Mouse (Mus musculus) T-helper 17 cell (primary cell): Measurements from ENCODE around the gene Ntmt1.

Experiments
- in situ Hi-C, 2 experiments: fragments of 300-600 bp; cut with MboI, MseI; formaldehyde crosslinking; loops; 1 replicate in 1 of 2; 2 replicates in 1 of 2; pipeline ENCODE4 v1.15.1; 2025; ENCODE audit warnings: high pct_unique_total_duplicates in 2 of 2

The Ntmt1 gene

GRCm38 (mm10) chr2:30784078-30784994 lies 23.3 kb upstream of the Ntmt1 start:
- in situ Hi-C loops: no loop called here

- in situ Hi-C loops: no loop called here
Measured at GRCm38 (mm10) chr2:30787466-30787865, 20.2 kb upstream of the Ntmt1 start.

GRCm38 (mm10) chr2:30792061-30792460 lies 15.6 kb upstream of the Ntmt1 start:
- in situ Hi-C loops: loop anchor here (5.0 to 10.0 kb wide), 2 partner anchors 327 to 355 kb away; no protein-coding TSS in a partner anchor

GRCm38 (mm10) chr2:30794179-30795108 lies 13.2 kb upstream of the Ntmt1 start:
- in situ Hi-C loops: loop anchor here (5.0 to 10.0 kb wide), 3 partner anchors 330 to 362 kb away; no protein-coding TSS in a partner anchor

- in situ Hi-C loops: loop anchor here in 1 of 2 experiments (5.0 to 10.0 kb wide), 2 partner anchors 331 to 363 kb away; no protein-coding TSS in a partner anchor
Measured at GRCm38 (mm10) chr2:30795271-30795888, 12.2 kb upstream of the Ntmt1 start.

GRCm38 (mm10) chr2:30795889-30796275 lies 11.7 kb upstream of the Ntmt1 start:
- in situ Hi-C loops: loop anchor here in 1 of 2 experiments (5.0 to 10.0 kb wide), 2 partner anchors 331 to 364 kb away; no protein-coding TSS in a partner anchor

- in situ Hi-C loops: loop anchor here in 1 of 2 experiments (5.0 to 10.0 kb wide), 2 partner anchors 332 to 364 kb away; no protein-coding TSS in a partner anchor
Measured at GRCm38 (mm10) chr2:30796382-30796781, 11.2 kb upstream of the Ntmt1 start.

GRCm38 (mm10) chr2:30799456-30799855 lies 8.2 kb upstream of the Ntmt1 start:
- in situ Hi-C loops: loop anchor here in 1 of 2 experiments (5.0 to 10.0 kb wide), 2 partner anchors 335 to 367 kb away; no protein-coding TSS in a partner anchor

- in situ Hi-C loops: loop anchor here in 1 of 2 experiments (10.0 kb wide), 1 partner anchor 756 kb away; the partner anchor contains the start of gene Wdr34
Measured at GRCm38 (mm10) chr2:30800671-30801066, 7.0 kb upstream of the Ntmt1 start.

GRCm38 (mm10) chr2:30801067-30801852 lies 6.4 kb upstream of the Ntmt1 start:
- in situ Hi-C loops: loop anchor here in 1 of 2 experiments (10.0 kb wide), 1 partner anchor 756 kb away; the partner anchor contains the start of gene Wdr34

GRCm38 (mm10) chr2:30803604-30804003 lies 4.0 kb upstream of the Ntmt1 start, which contains the start of gene 1700001O22Rik:
TSS of gene 1700001O22Rik (minus strand) at chr2:30803661.
- in situ Hi-C loops: loop anchor here in 1 of 2 experiments (10.0 kb wide), 1 partner anchor 759 kb away; the partner anchor contains the start of gene Wdr34

GRCm38 (mm10) chr2:30805983-30806382 lies 1.6 kb upstream of the Ntmt1 start:
- in situ Hi-C loops: loop anchor here in 1 of 2 experiments (10.0 kb wide), 1 partner anchor 761 kb away; the partner anchor contains the start of gene Wdr34

GRCm38 (mm10) chr2:30807147-30807647 lies 429 bp upstream of the Ntmt1 start:
- in situ Hi-C loops: loop anchor here in 1 of 2 experiments (10.0 kb wide), 1 partner anchor 762 kb away; the partner anchor contains the start of gene Wdr34

GRCm38 (mm10) chr2:30808296-30808655 lies 650 bp downstream of the Ntmt1 start:
- in situ Hi-C loops: loop anchor here in 1 of 2 experiments (10.0 kb wide), 1 partner anchor 763 kb away; the partner anchor contains the start of gene Wdr34

GRCm38 (mm10) chr2:30809503-30809902 lies 1.9 kb downstream of the Ntmt1 start:
- in situ Hi-C loops: loop anchor here in 1 of 2 experiments (10.0 kb wide), 1 partner anchor 765 kb away; the partner anchor contains the start of gene Wdr34

GRCm38 (mm10) chr2:30810573-30810972 lies 2.9 kb downstream of the Ntmt1 start:
- in situ Hi-C loops: no loop called here

GRCm38 (mm10) chr2:30816383-30816782 lies 8.8 kb downstream of the Ntmt1 start:
- in situ Hi-C loops: no loop called here

- in situ Hi-C loops: loop anchor here in 1 of 2 experiments (10.0 kb wide), 1 partner anchor 755 kb away; no protein-coding TSS in a partner anchor
Measured at GRCm38 (mm10) chr2:30819873-30820272, 12.2 kb downstream of the Ntmt1 start.

GRCm38 (mm10) chr2:30821073-30821472 lies 13.4 kb downstream of the Ntmt1 start:
- in situ Hi-C loops: loop anchor here in 1 of 2 experiments (10.0 kb wide), 1 partner anchor 756 kb away; no protein-coding TSS in a partner anchor
